Mouse (Mus musculus) heart, postnatal 0 days (tissue): ENCODE results near the gene Satl1. TPM values are rescaled to one million over a fixed set of nuclear protein-coding genes. Genes with fewer than 3 reads are reported as not detected.
A peak's percentile ranks its signal among the peaks of the same experiment; 100 is the strongest.

Experiments used
- ATAC-seq: fragments of 200-750 bp; cut with Nextera tagmentation; 2 replicates; pipeline ENCODE4 v1.8.0; 2017; ENCODE audit warnings: low read depth, moderate number of reproducible peaks, moderate library complexity; ENCODE audit not compliant: insufficient read depth
- DNase-seq: peaks from one replicate; pipeline ENCODE4 v3.0.0-alpha.2; 2016; ENCODE audit warnings: low spot score
- H3K27ac ChIP-seq: fragments of 300-500 bp; sonication (generic); 2 replicates; pipeline ENCODE4 v1.5.1; 2014; ENCODE audit warnings: low read depth, mild to moderate bottlenecking
- H3K27me3 ChIP-seq: fragments of 300-500 bp; sonication (generic); 2 replicates; pipeline ENCODE4 v1.6.1; 2014; ENCODE audit warnings: low read length, mixed read lengths; ENCODE audit not compliant: control insufficient read depth, insufficient read depth
- H3K36me3 ChIP-seq: fragments of 300-500 bp; sonication (generic); replicated peaks from 2 replicates; pipeline ENCODE4 v1.6.1; 2014; ENCODE audit warnings: low read length, mixed read lengths; ENCODE audit not compliant: control insufficient read depth, insufficient read depth
- H3K4me1 ChIP-seq: fragments of 300-500 bp; sonication (generic); 2 replicates; pipeline ENCODE4 v1.6.1; 2014; ENCODE audit warnings: antibody characterized with exemption; ENCODE audit not compliant: control insufficient read depth, insufficient read depth
- H3K4me2 ChIP-seq: fragments of 300-500 bp; sonication (generic); 2 replicates; pipeline ENCODE4 v1.6.1; 2014; ENCODE audit warnings: low read depth, mild to moderate bottlenecking, low read length, moderate library complexity
- H3K4me3 ChIP-seq: fragments of 300-500 bp; sonication (generic); 2 replicates; pipeline ENCODE4 v1.5.1; 2014; ENCODE audit warnings: low read depth, low read length
- H3K9ac ChIP-seq: fragments of 300-500 bp; sonication (generic); replicated peaks from 2 replicates; pipeline ENCODE4 v1.6.1; 2014; ENCODE audit warnings: low read depth, low read length, mixed read lengths
- H3K9me3 ChIP-seq: fragments of 300-500 bp; sonication (generic); replicated peaks from 2 replicates; pipeline ENCODE4 v1.6.1; 2016; ENCODE audit warnings: low read length; ENCODE audit not compliant: control insufficient read depth
- CTCF ChIP-seq: IDR thresholded peaks from 2 replicates; pipeline ENCODE4 v1.5.1; 2016; ENCODE audit warnings: antibody characterized with exemption, control low read depth, low read depth
- EP300 ChIP-seq: IDR thresholded peaks from 2 replicates; pipeline ENCODE4 v1.6.1; 2016; ENCODE audit warnings: antibody characterized with exemption, low read depth
- whole genome bisulfite sequencing: fragments of 180-500 bp; shearing (Covaris S2); extraction: QIAGEN DNeasy Blood & Tissue Kit; methylation state at CpG from one replicate; pipeline ENCODE4 v1.1.7; 2014; 5-methylcytosine and 5-hydroxymethylcytosine counted together
- polyA plus RNA-seq: library from polyadenylated mRNA; unstranded; fragments of >200 nt; fragmentation: Nextera tagmentation; extraction: Ambion mirVana; gene quantifications from 2 replicates; pipeline ENCODE4 v1.2.1, GENCODE M21; 2015
- total RNA-seq: library from RNA; depleted of rRNA; stranded (reverse); fragments of >200 nt; gene quantifications from 2 replicates; pipeline ENCODE4 v1.2.3, GENCODE M21; 2014; ENCODE audit warnings: low replicate concordance; rRNA removed

The Satl1 gene
- total and polyA plus RNA-seq, 2 experiments from 2014 or later, result not detected

- Histone ChIP-seq H3K4me2 (no peak overlapping the region), H3K36me3 (peaks cover 3% of the 10 kb centered on the region), H3K4me3 (no peak overlapping the region), H3K27me3 (no peaks in the 10 kb centered on the region), H3K27ac (no peak overlapping the region), H3K4me1 (no peaks in the 10 kb centered on the region), H3K9me3 (0 out of 2 replicates have a peak, but pooled peaks cover 4% of the 10 kb centered on the region), H3K9ac (no peak overlapping the region)
- TF ChIP-seq EP300 (no peak), CTCF (peak; percentile 20; the same call in 1 of the 2 replicates)
- ATAC-seq, result no peak
- DNase-seq, result no peak
- 36% methylated on average over 4 of the region's 4 CpGs for WGBS
Measured at GRCm38 (mm10) chrX:112368426-112368825, 38.2 kb downstream of the Satl1 start.

GRCm38 (mm10) chrX:112348395-112348791 is 58.2 kb downstream of the Satl1 start:
- Histone ChIP-seq H3K27me3 (no peaks in the 10 kb centered on the region), H3K4me1 (no peaks in the 10 kb centered on the region), H3K9me3 (no peaks in the 10 kb centered on the region), H3K9ac (no peak overlapping the region), H3K27ac (no peak overlapping the region), H3K4me2 (no peak overlapping the region), H3K36me3 (no peaks in the 10 kb centered on the region), H3K4me3 (no peak overlapping the region)
- WGBS, result 35% methylated on average over 3 of the region's 3 CpGs
- TF ChIP-seq CTCF, result peak; percentile 40
- no peak for TF ChIP-seq EP300
- ATAC-seq (no peak), DNase-seq (no peak)

- 66% methylated on average over 4 of the region's 4 CpGs for WGBS
Measured at GRCm38 (mm10) chrX:112347467-112348394, 58.8 kb downstream of the Satl1 start.

GRCm38 (mm10) chrX:112339486-112339885 is 67.1 kb downstream of the Satl1 start:
- Histone ChIP-seq H3K9ac (no peak overlapping the region), H3K36me3 (no peaks in the 10 kb centered on the region), H3K27ac (no peak overlapping the region), H3K27me3 (no peaks in the 10 kb centered on the region), H3K4me1 (no peaks in the 10 kb centered on the region), H3K9me3 (no peaks in the 10 kb centered on the region), H3K4me2 (no peak overlapping the region), H3K4me3 (no peak overlapping the region)
- no peak for ATAC-seq
- DNase-seq, result no peak
- WGBS, result 60% methylated on average over 3 of the region's 3 CpGs
- TF ChIP-seq CTCF (no peak), EP300 (no peak)

More at GRCm38 (mm10) chrX:112347467-112348394, 58.8 kb downstream of the Satl1 start:
- ATAC-seq (no peak), DNase-seq (no peak)
- Histone ChIP-seq H3K9me3 (no peaks in the 10 kb centered on the region), H3K9ac (no peak overlapping the region), H3K4me2 (no peak overlapping the region), H3K4me1 (no peaks in the 10 kb centered on the region), H3K4me3 (no peak overlapping the region), H3K27me3 (no peaks in the 10 kb centered on the region), H3K27ac (no peak overlapping the region), H3K36me3 (no peaks in the 10 kb centered on the region)
- no peak for TF ChIP-seq EP300
- no peak for TF ChIP-seq CTCF

Other genes starting within 250 kb of the Satl1 start
- not detected in 2 replicates for gene 4933403O08Rik, start 167.7 kb downstream of the Satl1 start, total RNA-seq
- gene 4933403O08Rik, start 167.7 kb downstream of the Satl1 start, polyA plus RNA-seq, result not detected in 2 replicates
- gene Apool, start 95.4 kb downstream of the Satl1 start, total RNA-seq, result 36.0 and 47.7 TPM in 2 replicates
- 97.9 and 101 TPM in 2 replicates for gene Apool, start 95.4 kb downstream of the Satl1 start, polyA plus RNA-seq
- not detected in 2 replicates for gene 2010106E10Rik, start 88.5 kb upstream of the Satl1 start, total RNA-seq
- not detected in 2 replicates for gene 2010106E10Rik, start 88.5 kb upstream of the Satl1 start, polyA plus RNA-seq
- gene Zfp711, start 193.7 kb upstream of the Satl1 start, total RNA-seq, result 0.61 and 3.5 TPM in 2 replicates
- gene Zfp711, start 193.7 kb upstream of the Satl1 start, polyA plus RNA-seq, result 1.9 and 2.7 TPM in 2 replicates